Mouse (Mus musculus): ENCODE results near the gene Fryl. TPM values are rescaled to one million over a fixed set of nuclear protein-coding genes. Genes with fewer than 3 reads are reported as not detected.
"Not testable (repeated sequence)": the region's sequence is repeated elsewhere in the genome, so short reads cannot be mapped to it uniquely, and the experiment has no call there.

The Fryl gene
- polyA plus RNA-seq, 1 experiment from 2014 or later, result 35.6 TPM

- Histone ChIP-seq H3K27ac (no peak overlapping the region), H3K79me2 (ENCODE audit: inconsistent target) (no peaks in the 10 kb centered on the region), H3K4me3 (ENCODE audit: inconsistent target) (no peak overlapping the region), H3K36me3 (ENCODE audit: inconsistent target) (peaks cover 46% of the 10 kb centered on the region)
- WGBS (ENCODE audit: missing documents), result 92% methylated on average over 13 of the region's 13 CpGs
Observed at GRCm38 (mm10) chr5:73063768-73064669, 192.4 kb downstream of the Fryl start.

DNA sequence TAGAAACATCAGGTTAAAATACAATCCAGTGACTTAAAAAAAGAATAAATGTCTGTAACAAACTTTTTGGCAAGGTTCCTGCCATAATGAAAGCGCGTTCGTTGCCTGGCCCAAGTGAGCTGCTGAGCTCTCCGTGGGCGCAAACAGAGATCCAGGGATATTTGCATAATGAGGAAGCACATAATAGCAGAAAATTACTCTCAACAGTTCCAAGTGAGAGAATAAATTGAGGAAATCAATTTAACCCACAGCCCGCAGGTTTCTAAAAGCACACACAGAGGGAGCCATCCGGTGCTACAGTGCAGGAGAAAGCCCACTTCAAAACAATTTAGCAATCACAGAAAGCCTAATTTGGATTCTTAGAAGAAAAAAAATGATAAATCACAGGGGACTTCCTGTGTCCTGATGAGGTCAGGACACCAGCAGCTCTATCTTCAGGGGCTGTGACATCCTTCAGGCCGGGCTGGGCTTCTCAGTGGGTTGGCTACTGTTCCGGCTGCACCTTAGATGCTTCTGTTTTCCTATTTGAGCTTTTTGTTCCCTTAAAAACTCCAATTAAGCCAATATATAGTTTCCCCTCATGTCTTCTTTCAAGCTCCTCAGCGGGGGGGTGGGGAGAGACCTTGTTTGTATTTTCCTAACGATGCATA lies 194.8 kb downstream of the Fryl start:
- 95% methylated on average over 11 of the region's 11 CpGs for WGBS (ENCODE audit: missing documents)
- Histone ChIP-seq H3K27ac (no peak overlapping the region), H3K79me2 (ENCODE audit: inconsistent target) (no peaks in the 10 kb centered on the region), H3K4me3 (ENCODE audit: inconsistent target) (no peak overlapping the region), H3K36me3 (ENCODE audit: inconsistent target) (peaks cover 37% of the 10 kb centered on the region)

GRCm38 (mm10) chr5:73056937-73057336 lies 199.5 kb downstream of the Fryl start:
- Histone ChIP-seq H3K27ac (no peak overlapping the region), H3K4me3 (ENCODE audit: inconsistent target) (no peak overlapping the region), H3K79me2 (ENCODE audit: inconsistent target) (no peaks in the 10 kb centered on the region), H3K36me3 (ENCODE audit: inconsistent target) (peaks cover 58% of the 10 kb centered on the region)
- 97% methylated on average over 5 of the region's 5 CpGs for WGBS (ENCODE audit: missing documents)

GRCm38 (mm10) chr5:73056457-73056856 lies 200.0 kb downstream of the Fryl start:
- peaks cover 61% of the 10 kb centered on the region for H3K36me3 ChIP-seq (ENCODE audit: inconsistent target)
- H3K27ac ChIP-seq, result no peak overlapping the region
- H3K79me2 ChIP-seq (ENCODE audit: inconsistent target), result no peaks in the 10 kb centered on the region
- 95% methylated on average over 5 of the region's 6 CpGs for WGBS (ENCODE audit: missing documents)
- no peak overlapping the region for H3K4me3 ChIP-seq (ENCODE audit: inconsistent target)

GRCm38 (mm10) chr5:73053933-73054332 lies 202.5 kb downstream of the Fryl start:
- Histone ChIP-seq H3K36me3 (ENCODE audit: inconsistent target) (peaks cover 86% of the 10 kb centered on the region), H3K4me3 (ENCODE audit: inconsistent target) (no peak overlapping the region), H3K79me2 (ENCODE audit: inconsistent target) (no peaks in the 10 kb centered on the region), H3K27ac (no peak overlapping the region)
- WGBS (ENCODE audit: missing documents), result 97% methylated on average over 8 of the region's 8 CpGs

DNA sequence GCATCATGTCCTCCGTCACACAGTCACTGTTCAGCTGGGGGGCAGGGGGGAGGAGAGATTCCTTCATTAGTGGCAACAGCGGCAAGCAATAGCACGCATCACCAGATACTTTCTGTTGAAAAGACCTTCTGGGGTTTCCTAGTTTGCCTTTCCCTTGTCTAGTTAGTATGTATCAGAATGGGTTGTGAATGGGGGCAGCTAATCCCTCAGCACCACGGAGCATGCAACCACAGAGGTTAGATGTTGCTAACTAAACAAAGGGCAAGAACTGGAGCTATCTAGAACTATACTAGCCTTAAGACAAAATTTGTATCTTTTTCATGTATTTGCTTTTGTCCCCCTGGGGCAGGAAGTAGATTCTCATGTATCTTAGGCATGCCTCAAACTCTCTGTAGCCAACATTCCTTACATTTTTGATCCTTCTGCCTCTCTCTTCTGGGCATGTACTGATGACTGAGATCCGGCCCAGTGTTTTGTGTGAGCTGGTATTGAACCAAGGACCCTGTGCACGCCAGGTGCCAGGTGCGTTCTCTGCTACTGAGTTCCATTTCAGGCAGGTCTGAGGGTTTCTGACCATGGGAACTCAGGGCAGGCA lies 208.7 kb downstream of the Fryl start:
- WGBS (ENCODE audit: missing documents), result 88% methylated on average over 7 of the region's 7 CpGs
- Histone ChIP-seq H3K4me3 (ENCODE audit: inconsistent target) (no peak overlapping the region), H3K27ac (no peak overlapping the region), H3K36me3 (ENCODE audit: inconsistent target) (peaks cover 79% of the 10 kb centered on the region), H3K79me2 (ENCODE audit: inconsistent target) (no peaks in the 10 kb centered on the region)

DNA sequence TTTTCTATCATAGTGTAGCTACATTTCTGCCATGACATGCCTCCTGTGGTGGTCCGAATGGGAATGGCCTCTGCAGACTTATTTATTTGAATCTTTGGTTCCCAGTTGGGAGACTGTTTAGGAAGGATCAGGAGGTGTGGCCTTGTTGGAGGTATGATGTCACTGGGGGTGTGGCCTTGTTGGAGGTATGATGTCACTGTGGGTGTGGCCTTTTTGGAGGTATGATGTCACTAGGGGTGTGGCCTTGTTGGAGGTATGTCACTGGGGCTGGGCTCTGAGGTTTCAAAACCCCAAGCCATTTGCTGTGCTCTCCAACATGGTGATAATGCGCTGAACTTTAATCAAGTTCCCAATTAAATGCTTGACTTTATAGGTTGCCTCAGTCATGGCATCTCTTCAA lies 212.4 kb downstream of the Fryl start:
- no peak overlapping the region for H3K4me3 ChIP-seq (ENCODE audit: inconsistent target)
- no peaks in the 10 kb centered on the region for H3K79me2 ChIP-seq (ENCODE audit: inconsistent target)
- no peak overlapping the region for H3K27ac ChIP-seq
- peaks cover 51% of the 10 kb centered on the region for H3K36me3 ChIP-seq (ENCODE audit: inconsistent target)
- WGBS (ENCODE audit: missing documents), result 100% methylated on average over 2 of the region's 2 CpGs

- peaks cover 58% of the 10 kb centered on the region for H3K36me3 ChIP-seq (ENCODE audit: inconsistent target)
- WGBS (ENCODE audit: missing documents), result 96% methylated on average over 11 of the region's 11 CpGs
- no peak overlapping the region for H3K4me3 ChIP-seq (ENCODE audit: inconsistent target)
Observed at GRCm38 (mm10) chr5:73032481-73032880, 223.9 kb downstream of the Fryl start.

GRCm38 (mm10) chr5:73028646-73029045 lies 227.8 kb downstream of the Fryl start:
- WGBS (ENCODE audit: missing documents), result 95% methylated on average over 13 of the region's 13 CpGs
- Histone ChIP-seq H3K27ac (no peak overlapping the region), H3K36me3 (ENCODE audit: inconsistent target) (peaks cover 48% of the 10 kb centered on the region), H3K4me3 (ENCODE audit: inconsistent target) (no peak overlapping the region), H3K79me2 (ENCODE audit: inconsistent target) (no peaks in the 10 kb centered on the region)

More at GRCm38 (mm10) chr5:73032481-73032880, 223.9 kb downstream of the Fryl start:
- H3K79me2 ChIP-seq (ENCODE audit: inconsistent target), result no peaks in the 10 kb centered on the region
- no peak overlapping the region for H3K27ac ChIP-seq

- H3K4me3 ChIP-seq (ENCODE audit: inconsistent target), result no peak overlapping the region
- no peak overlapping the region for H3K27ac ChIP-seq
- 95% methylated on average over 13 of the region's 13 CpGs for WGBS (ENCODE audit: missing documents)
- H3K36me3 ChIP-seq (ENCODE audit: inconsistent target), result peaks cover 18% of the 10 kb centered on the region
- H3K79me2 ChIP-seq (ENCODE audit: inconsistent target), result no peaks in the 10 kb centered on the region
Observed at GRCm38 (mm10) chr5:73023801-73024200, 232.6 kb downstream of the Fryl start.

GRCm38 (mm10) chr5:73014745-73015144 lies 241.7 kb downstream of the Fryl start:
- H3K4me3 ChIP-seq (ENCODE audit: inconsistent target), result no peak overlapping the region
- H3K79me2 ChIP-seq (ENCODE audit: inconsistent target), result no peaks in the 10 kb centered on the region
- H3K27ac ChIP-seq, result no peak overlapping the region
- H3K36me3 ChIP-seq (ENCODE audit: inconsistent target), result no peaks in the 10 kb centered on the region
- 69% methylated on average over 9 of the region's 9 CpGs for WGBS (ENCODE audit: missing documents)

DNA sequence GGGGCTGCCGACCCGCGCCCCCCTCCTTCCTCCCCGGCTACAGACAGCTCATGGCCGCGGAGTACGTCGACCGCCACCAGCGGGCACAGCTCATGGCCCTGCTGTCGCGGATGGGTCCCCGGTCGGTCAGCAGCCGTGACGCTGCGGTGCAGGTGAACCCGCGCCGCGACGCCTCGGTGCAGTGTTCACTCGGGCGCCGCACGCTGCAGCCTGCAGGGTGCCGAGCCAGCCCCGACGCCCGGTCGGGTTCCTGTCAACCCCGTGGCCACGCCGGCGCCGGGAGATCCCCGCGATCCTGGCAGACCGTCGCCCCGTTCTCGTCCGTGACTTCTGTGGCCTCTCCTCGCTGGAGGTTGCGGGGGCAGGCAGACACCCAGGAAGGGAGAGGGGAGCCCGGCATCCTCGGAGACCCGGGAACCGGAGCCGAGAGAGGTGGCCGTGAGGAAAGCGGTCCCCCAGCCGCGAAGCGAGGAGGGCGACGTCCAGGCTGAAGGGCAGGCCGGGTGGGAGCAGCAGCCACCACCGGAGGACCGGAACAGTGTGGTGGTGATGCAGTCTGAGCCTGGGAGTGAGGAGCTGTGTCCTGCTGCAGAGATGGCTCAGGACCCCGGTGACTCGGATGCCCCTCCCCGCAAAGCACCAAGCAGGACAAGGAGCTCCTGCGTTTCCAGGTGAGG lies 242.7 kb downstream of the Fryl start:
- H3K36me3 ChIP-seq (ENCODE audit: inconsistent target); H3K4me3 ChIP-seq (ENCODE audit: inconsistent target): not testable (repeated sequence)
- WGBS (ENCODE audit: missing documents), result 7% methylated on average over 27 of the region's 65 CpGs

GRCm38 (mm10) chr5:73012884-73013610 lies 243.4 kb downstream of the Fryl start:
- WGBS (ENCODE audit: missing documents), result 25% methylated on average over 21 of the region's 27 CpGs
- not testable (repeated sequence) for H3K79me2 ChIP-seq (ENCODE audit: inconsistent target); H3K4me3 ChIP-seq (ENCODE audit: inconsistent target); H3K36me3 ChIP-seq (ENCODE audit: inconsistent target); H3K27ac ChIP-seq

More for the DNA sequence above, 242.7 kb downstream of the Fryl start:
- not testable (repeated sequence) for H3K27ac ChIP-seq; H3K79me2 ChIP-seq (ENCODE audit: inconsistent target)

DNA sequence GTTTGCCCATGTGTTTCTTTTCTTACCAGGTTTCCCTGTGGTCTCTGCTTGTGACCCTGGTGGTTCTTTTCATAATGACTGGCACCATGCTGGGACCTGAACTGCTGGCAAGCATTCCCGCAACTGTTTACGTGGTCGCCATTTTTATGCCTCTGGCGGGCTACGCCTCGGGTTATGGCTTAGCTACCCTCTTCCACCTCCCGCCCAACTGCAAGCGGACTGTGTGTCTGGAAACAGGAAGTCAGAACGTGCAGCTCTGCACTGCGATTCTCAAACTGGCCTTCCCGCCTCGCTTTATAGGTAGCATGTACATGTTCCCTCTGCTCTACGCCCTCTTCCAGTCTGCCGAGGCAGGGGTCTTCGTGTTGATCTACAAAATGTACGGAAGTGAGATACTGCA lies 244.6 kb downstream of the Fryl start:
- H3K4me3 ChIP-seq (ENCODE audit: inconsistent target); H3K36me3 ChIP-seq (ENCODE audit: inconsistent target); H3K79me2 ChIP-seq (ENCODE audit: inconsistent target); H3K27ac ChIP-seq: not testable (repeated sequence)
- 83% methylated on average over 10 of the region's 16 CpGs for WGBS (ENCODE audit: missing documents)

Data from macrophage (primary cell).